Mouse (Mus musculus): ENCODE measurements around the gene Napepld.

DNA sequence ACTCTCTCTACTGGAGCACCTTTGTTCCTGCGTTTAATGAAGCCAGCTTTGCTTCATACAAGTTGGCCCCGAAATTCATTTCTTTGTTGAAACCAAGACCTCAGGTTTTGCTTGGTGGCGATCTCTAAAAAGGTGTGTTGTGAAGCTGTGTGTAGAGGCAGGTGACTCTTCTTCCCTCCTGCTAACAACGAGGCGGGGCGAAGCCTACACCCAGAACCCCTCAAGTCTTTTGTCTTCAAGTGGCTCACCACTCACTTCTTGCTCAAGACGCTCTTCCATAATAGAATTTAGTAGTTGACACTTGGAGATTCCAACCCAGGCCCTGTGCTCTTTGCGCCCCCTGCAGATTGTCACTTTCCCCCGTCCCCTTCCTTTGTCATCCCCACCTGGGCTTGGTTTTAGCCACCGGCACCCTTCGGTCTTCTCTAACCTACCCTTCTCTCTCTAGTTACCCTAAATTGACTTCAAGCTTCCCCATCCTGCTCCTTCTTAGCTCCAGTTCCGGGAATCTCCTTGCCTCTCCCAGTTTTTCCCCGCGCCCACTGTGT, 56.2 kb downstream of the Napepld start:
- TF ChIP-seq CTCF (IDR thresholded peaks at IDR 0.05; ENCODE audit: control insufficient read depth, insufficient read depth, insufficient replicate concordance, low read depth, low read length) (no peak), POLR2A (IDR thresholded peaks at IDR 0.05; ENCODE audit: control insufficient read depth, low read depth, low read length) (no peak)

Data from testis, adult 2 months (tissue).